8 mouse cellular contexts compared by ENCODE assay signal in the genomic region with DNA sequence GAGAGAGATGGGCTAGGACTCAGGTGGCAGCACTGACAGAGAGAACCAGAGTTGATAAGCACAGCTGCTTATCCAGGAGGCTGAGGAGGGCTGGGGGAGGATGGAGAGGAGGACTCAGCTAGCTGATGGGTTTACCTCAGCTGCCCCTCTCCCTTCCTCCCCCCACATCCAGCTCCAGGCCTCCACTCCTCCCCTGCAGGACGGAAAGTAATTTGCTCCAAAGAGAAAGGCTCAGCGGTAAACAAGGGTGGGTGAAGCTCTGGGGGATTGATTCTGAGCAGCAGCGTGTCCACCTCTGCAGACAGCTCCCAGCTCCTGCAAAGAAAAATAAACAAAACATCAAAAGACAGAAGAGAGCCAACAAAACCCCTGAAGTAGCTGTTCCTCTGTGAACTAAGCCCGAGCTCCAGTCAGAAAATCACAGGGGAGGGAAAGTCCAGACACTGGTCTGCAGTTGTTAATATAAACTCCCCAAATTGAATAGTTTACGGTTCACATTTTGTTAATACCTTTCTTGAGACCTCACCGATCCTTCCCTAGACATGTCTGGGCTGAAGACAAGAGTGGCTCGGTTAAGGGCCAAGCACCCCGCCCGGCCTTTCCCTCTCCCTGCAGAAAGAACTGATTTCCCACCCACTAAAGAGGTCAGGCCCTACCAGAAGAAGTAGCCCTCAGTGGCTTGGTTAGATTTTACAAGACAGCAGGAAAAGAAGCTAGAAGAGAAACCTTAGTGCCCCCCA. TPM values are rescaled to one million over a fixed set of nuclear protein-coding genes. Genes with fewer than 3 reads are reported as not detected.
DNase-seq lines count a peak whose midpoint lies in the region; ATAC-seq and TF ChIP-seq lines count a peak whose summit lies in the region.

No protein-coding gene starts in this region.

- H3K36me3 ChIP-seq in forebrain, embryonic 15.5 days: no peaks in the 10 kb centered on the region
- H3K36me3 ChIP-seq in intestine, postnatal 0 days (ENCODE audit: control insufficient read depth, insufficient read depth): no peaks in the 10 kb centered on the region
- H3K36me3 ChIP-seq in midbrain, embryonic 11.5 days (ENCODE audit: control insufficient read depth, insufficient read depth, low read length): no peaks in the 10 kb centered on the region

- H3K4me2 ChIP-seq in forebrain, embryonic 15.5 days (replicated peaks): no peak overlapping the region
- H3K4me2 ChIP-seq in intestine, postnatal 0 days (replicated peaks; ENCODE audit: low read depth): no peak overlapping the region
- no peak overlapping the region for H3K4me2 ChIP-seq in midbrain, embryonic 11.5 days

- peak; percentile 64 for ATAC-seq in forebrain, embryonic 15.5 days (replicated peaks)
- no peak for ATAC-seq in intestine, postnatal 0 days
- ATAC-seq in midbrain, embryonic 11.5 days (ENCODE audit: low FRiP score): peak; percentile 77

- 8% methylated on average over 9 of the region's 9 CpGs for WGBS in forebrain, embryonic 15.5 days
- WGBS in intestine, postnatal 0 days: 35% methylated on average over 9 of the region's 9 CpGs
- WGBS in midbrain, embryonic 11.5 days: 5% methylated on average over 9 of the region's 9 CpGs
- WGBS in cerebellum, adult 2 months: 69% methylated on average over 9 of the region's 9 CpGs

- TF ChIP-seq POLR2A in cerebellum, adult 2 months (IDR thresholded peaks at IDR 0.05; ENCODE audit: borderline replicate concordance, insufficient read depth, low read length): no peak

- DNase-seq in right cerebral cortex, adult 18-20 months: peak; percentile 31
- no peak for DNase-seq in right cerebral cortex, postnatal 4 days
- peak; percentile 91 for DNase-seq in midbrain, embryonic 11.5 days (ENCODE audit: low spot score, missing footprints)
- DNase-seq in cerebellum, adult 2 months: no peak
- no peak for DNase-seq in cerebellum, adult 8-10 months
- no peak for DNase-seq in gastrocnemius, adult 8-10 months (ENCODE audit: low spot score in 2 of 2)

- peaks cover 21% of the 10 kb centered on the region for H3K4me1 ChIP-seq in forebrain, embryonic 15.5 days
- H3K4me1 ChIP-seq in intestine, postnatal 0 days (replicated peaks; ENCODE audit: control insufficient read depth, insufficient read depth, low read length): no peaks in the 10 kb centered on the region
- H3K4me1 ChIP-seq in midbrain, embryonic 11.5 days (ENCODE audit: control insufficient read depth, insufficient read depth, low read length): peaks cover 17% of the 10 kb centered on the region
- no peaks in the 10 kb centered on the region for H3K4me1 ChIP-seq in cerebellum, adult 2 months (ENCODE audit: control insufficient read depth, insufficient read depth, low read length)

- TF ChIP-seq CTCF in intestine, postnatal 0 days (IDR thresholded peaks at IDR 0.05; ENCODE audit: low read depth): 0 out of 2 replicates have a peak, but pooled peaks have one; percentile 13
- no peak for TF ChIP-seq CTCF in cerebellum, adult 2 months (IDR thresholded peaks at IDR 0.05; ENCODE audit: borderline replicate concordance, insufficient read depth, low read depth, low read length)

- no peaks in the 10 kb centered on the region for H3K27me3 ChIP-seq in forebrain, embryonic 15.5 days
- H3K27me3 ChIP-seq in intestine, postnatal 0 days (replicated peaks; ENCODE audit: control insufficient read depth, insufficient read depth, low read length): no peaks in the 10 kb centered on the region
- H3K27me3 ChIP-seq in midbrain, embryonic 11.5 days (ENCODE audit: control insufficient read depth, insufficient read depth, low read length): no peaks in the 10 kb centered on the region
- no peaks in the 10 kb centered on the region for H3K27me3 ChIP-seq in cerebellum, adult 2 months (ENCODE audit: control insufficient read depth, insufficient read depth, low read length)

- no peak overlapping the region for H3K4me3 ChIP-seq in forebrain, embryonic 15.5 days
- no peak overlapping the region for H3K4me3 ChIP-seq in intestine, postnatal 0 days (ENCODE audit: low read depth, low read length)
- no peak overlapping the region for H3K4me3 ChIP-seq in midbrain, embryonic 11.5 days (ENCODE audit: low read depth, low read length)
- H3K4me3 ChIP-seq in cerebellum, adult 2 months (replicated peaks; ENCODE audit: insufficient read depth, low read depth, low read length): no peak overlapping the region

- H3K27ac ChIP-seq in forebrain, embryonic 15.5 days (replicated peaks): peak overlapping the region; percentile 78
- H3K27ac ChIP-seq in intestine, postnatal 0 days (ENCODE audit: low read depth, low read length): no peak overlapping the region
- peak overlapping the region; percentile 81 for H3K27ac ChIP-seq in midbrain, embryonic 11.5 days (ENCODE audit: low read depth, low read length)
- H3K27ac ChIP-seq in cerebellum, adult 2 months (ENCODE audit: insufficient read depth, low read length): no peak overlapping the region

- no peaks in the 10 kb centered on the region for H3K9me3 ChIP-seq in forebrain, embryonic 15.5 days
- no peaks in the 10 kb centered on the region for H3K9me3 ChIP-seq in intestine, postnatal 0 days (ENCODE audit: control insufficient read depth)
- H3K9me3 ChIP-seq in midbrain, embryonic 11.5 days (ENCODE audit: control insufficient read depth, low read length): no peaks in the 10 kb centered on the region

- 0 out of 2 replicates have a peak overlapping the region, but pooled peaks have one; percentile 19 for H3K9ac ChIP-seq in forebrain, embryonic 15.5 days (replicated peaks)
- no peak overlapping the region for H3K9ac ChIP-seq in intestine, postnatal 0 days (ENCODE audit: low read depth, low read length)
- peak overlapping the region; percentile 38; the same call in 1 of the 2 replicates for H3K9ac ChIP-seq in midbrain, embryonic 11.5 days (ENCODE audit: low read length)

RNA-seq across cellular contexts. Expression of gene Inpp5f, which starts 19.6 kb away (rescaled TPM):
- polyA plus RNA-seq in forebrain, embryonic 15.5 days (2015; fragmentation: Nextera tagmentation; extraction: Ambion mirVana): 295 and 316 TPM in 2 replicates
- polyA plus RNA-seq in intestine, postnatal 0 days (2015; fragmentation: Nextera tagmentation; extraction: Ambion mirVana): 8.3 and 9.3 TPM in 2 replicates
- 115 and 132 TPM in 2 replicates for polyA plus RNA-seq in midbrain, embryonic 11.5 days (2014; fragmentation: Nextera tagmentation; extraction: Ambion mirVana)
- polyA plus RNA-seq in cerebellum, adult 2 months (2012; rRNA removed): 101 and 104 TPM in 2 replicates
- 1 to 10 TPM; 1.8 to 3.3 (median 2.4) TPM for total RNA-seq in gastrocnemius, adult 8-10 months (2022)

Comparison
In these comparisons a context has a peak if more than half of its experiments do, and no peak if none do; other contexts are left out.
1. DNase-seq: peak in right cerebral cortex, adult 18-20 months (single experiment) and midbrain, embryonic 11.5 days (single experiment); none in right cerebral cortex, postnatal 4 days (single experiment), cerebellum, adult 2 months (0 of 2), cerebellum, adult 8-10 months (single experiment) and gastrocnemius, adult 8-10 months (0 of 2).
2. H3K27ac ChIP-seq: peak in forebrain, embryonic 15.5 days (single experiment) and midbrain, embryonic 11.5 days (single experiment); none in intestine, postnatal 0 days (single experiment) and cerebellum, adult 2 months (single experiment).